Mouse (Mus musculus): Measurements from ENCODE around the gene Eps8l3.

Gene Eps8l3

DNA sequence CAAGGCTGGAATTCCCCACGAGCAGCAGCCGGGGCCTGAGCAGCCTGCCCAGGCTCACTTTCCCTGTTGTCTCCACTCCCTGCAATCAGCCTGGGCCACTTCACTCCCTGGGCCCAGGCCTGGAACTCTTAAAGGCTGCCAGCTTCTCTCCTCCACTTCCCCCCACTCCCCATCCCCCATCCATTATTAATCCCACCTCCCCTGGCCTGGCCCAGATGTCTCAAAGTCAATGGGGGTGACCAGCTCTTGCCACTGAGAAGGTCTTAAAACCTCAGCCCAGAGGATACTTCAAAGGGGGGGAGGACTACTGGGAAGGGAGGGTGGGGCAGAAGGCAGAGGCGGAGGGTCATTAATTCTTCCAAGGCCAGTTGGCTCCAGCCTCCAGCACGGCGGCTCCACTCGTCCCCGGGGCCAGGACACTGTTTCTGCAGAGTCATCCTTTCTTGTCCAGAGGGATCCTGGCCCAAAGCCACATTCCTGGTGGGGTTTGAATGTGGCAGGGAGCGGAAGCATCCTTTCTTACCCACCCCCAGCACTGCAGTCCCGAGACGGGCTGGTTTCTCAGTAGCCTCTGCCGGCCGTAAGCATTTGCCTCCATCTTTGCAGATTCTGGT, 26.5 kb upstream of the Eps8l3 start:
- in situ Hi-C loops (cut with MboI; ENCODE audit: unreplicated experiment in 2 of 2), result no loop called here

DNA sequence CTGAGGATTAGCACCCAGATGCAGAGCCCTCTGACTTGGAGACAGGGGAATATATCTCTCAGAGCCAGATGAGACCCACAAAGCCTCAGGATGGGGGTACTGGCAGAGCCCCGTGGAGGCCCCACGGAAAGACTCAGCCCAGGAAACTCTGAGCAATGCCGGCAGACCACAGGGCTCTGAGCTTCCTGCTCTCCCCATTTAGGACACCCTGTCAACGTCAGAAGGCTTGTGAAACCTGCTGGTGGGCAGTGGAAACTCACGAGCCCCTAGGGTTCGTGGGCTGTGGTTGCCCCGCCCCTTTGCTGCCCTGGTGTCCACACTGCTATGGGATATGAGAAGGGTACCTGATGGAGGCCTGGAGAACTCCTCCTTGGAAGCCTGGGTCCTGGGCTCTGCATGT, 24.2 kb upstream of the Eps8l3 start:
- in situ Hi-C loops (cut with MboI; ENCODE audit: unreplicated experiment in 2 of 2), result no loop called here

DNA sequence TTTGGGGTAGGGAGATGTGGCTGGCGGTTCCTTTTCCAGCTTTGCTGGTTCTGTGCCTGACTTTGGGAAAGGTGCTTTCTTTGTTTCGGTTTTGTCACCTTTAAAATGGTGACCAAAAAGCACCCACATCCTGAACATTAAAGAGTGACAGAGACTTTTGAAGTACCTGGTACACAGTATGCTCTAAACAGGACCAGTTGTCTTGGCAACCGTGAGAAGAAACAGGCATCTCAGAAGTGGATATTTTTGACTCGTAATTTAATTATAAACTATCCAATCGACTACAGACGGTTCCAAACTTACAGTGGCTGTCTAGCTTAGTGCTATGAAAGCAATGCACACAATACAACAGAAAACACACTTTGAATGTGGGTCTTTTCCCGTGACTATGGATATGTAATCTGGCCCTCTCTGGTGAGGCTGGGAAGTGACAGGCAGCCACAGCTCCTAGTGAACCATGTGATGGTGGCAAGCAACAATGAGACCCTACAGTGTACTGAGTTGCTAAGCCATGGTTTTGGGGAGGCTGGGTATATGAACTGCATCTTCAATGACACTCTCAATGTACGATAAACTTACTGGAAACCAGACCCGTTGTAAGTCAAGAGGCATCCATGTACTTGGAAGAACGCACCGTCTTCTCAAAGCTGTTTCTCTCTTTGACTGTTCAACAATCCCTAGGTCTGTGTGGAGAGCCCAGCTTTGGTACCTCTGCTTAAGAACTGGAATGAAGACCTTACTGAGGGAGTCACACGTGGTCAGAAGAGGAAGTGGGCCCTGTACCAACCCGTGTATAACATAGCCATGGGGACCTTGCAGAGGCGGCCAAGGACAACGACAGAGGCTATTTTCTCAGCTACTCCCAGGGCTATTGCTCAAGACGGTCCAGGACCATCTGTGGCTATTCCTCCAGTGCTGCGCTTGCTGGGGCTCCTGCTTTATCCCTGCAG, 23.5 kb upstream of the Eps8l3 start:
- in situ Hi-C loops (cut with MboI; ENCODE audit: unreplicated experiment in 2 of 2), result no loop called here

DNA sequence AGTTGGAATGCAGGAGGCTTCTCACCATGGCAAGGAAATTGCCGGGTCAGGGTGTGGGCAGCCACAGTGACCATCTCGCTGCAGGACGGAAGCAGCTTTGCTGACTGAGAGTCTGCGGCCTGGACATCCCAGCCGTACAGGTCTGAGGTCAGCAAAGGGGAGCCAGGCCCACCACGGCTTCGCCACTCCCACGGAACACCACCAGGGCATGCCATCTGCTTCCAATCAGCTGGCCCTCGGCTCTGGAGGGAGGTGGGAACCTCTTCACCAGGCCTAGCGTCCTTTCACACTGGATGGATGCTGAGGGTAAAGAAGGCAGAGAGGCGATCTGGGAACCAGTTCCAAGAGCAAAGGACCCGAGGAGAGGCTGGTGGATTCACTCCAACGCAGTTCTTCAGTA, 21.7 kb upstream of the Eps8l3 start:
- in situ Hi-C loops (cut with MboI; ENCODE audit: unreplicated experiment in 2 of 2), result no loop called here

DNA sequence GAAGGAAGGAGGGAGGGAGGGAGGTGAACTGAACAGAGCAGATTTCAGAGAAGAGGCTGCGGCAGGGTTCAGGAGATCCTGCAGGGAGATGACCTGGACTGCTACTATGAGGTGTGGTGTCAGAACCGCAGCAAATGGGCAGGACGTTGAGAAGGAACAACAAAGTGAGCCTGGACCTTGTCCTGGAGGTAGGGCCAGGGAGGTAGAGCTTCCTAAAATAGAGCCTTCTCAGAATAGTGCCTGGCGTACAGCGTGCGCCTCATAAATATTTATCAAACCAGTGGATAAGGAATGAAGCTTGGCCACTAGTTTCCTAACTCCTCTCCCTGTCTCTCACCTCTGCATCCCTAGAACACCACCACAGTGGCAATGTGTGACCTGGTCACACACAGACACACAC, 19.4 kb upstream of the Eps8l3 start:
- in situ Hi-C loops (cut with MboI; ENCODE audit: unreplicated experiment in 2 of 2), result no loop called here

DNA sequence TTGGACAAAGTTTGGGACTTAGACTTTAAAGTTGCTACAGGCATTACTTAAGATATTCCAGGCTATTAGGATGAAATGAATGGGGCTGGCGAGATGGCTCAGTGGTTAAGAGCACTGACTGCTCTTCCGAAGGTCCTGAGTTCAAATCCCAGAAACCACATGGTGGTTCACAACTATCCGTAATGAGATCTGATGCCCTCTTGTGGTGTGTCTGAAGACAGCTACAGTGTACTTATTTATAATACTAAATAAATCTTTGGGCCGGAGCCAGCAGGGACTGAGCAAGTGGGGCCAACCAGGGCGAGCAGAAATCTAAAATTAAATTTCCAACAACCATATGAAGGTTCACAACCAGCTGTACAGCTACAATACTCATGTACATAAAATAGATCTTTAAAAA, 15.5 kb upstream of the Eps8l3 start:
- in situ Hi-C loops (cut with MboI; ENCODE audit: unreplicated experiment in 2 of 2), result loop anchor here (5.0 kb wide), 7 partner anchors 44 to 286 kb away; partner anchors contain the start of genes Ahcyl1 (in 2 of the 2) and Gnai3 (in 1 of the 2)

DNA sequence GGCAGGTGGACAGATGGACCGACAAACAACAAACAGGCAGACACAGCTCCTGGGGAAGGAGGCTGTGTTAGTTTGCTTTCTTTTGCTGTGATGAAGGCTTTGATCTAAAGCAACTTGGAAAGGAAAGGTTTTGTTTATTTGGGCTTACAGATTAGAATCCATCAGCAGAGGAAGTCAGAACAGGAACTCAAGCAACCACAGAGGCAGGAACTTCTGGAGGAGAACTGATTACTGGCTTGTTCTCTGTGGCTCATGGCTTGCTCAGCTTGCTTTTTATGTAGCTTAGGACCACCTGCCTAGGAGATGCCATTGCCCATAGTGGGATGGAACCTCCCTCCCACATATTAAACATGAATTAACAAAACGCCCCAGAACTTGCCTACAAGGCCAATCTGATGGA, 14.6 kb upstream of the Eps8l3 start:
- in situ Hi-C loops (cut with MboI; ENCODE audit: unreplicated experiment in 2 of 2), result loop anchor here (5.0 kb wide), 7 partner anchors 45 to 285 kb away; partner anchors contain the start of genes Ahcyl1 (in 2 of the 2) and Gnai3 (in 1 of the 2)

DNA sequence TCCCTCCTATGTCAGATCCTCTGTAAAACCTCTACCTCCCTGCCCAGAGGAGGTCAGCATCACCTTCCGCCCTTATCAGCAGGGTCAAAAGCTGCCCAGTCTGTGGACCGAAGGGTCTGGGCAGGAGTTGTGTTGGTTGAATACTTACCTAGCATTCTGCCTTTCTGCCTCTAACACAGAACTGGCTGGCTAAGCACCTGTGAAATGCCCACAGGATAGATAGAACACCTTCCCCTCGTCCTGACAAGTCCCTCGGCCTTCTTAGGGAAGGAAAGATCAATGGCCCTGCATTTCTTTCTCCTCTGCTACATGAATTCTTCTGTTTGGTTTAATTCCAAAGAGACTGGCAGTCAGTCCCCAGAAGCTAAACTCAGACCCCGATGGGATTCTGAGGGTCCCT, 13.6 kb upstream of the Eps8l3 start:
- in situ Hi-C loops (cut with MboI; ENCODE audit: unreplicated experiment in 2 of 2), result loop anchor here (5.0 kb wide), 7 partner anchors 46 to 284 kb away; partner anchors contain the start of genes Ahcyl1 (in 2 of the 2) and Gnai3 (in 1 of the 2)

DNA sequence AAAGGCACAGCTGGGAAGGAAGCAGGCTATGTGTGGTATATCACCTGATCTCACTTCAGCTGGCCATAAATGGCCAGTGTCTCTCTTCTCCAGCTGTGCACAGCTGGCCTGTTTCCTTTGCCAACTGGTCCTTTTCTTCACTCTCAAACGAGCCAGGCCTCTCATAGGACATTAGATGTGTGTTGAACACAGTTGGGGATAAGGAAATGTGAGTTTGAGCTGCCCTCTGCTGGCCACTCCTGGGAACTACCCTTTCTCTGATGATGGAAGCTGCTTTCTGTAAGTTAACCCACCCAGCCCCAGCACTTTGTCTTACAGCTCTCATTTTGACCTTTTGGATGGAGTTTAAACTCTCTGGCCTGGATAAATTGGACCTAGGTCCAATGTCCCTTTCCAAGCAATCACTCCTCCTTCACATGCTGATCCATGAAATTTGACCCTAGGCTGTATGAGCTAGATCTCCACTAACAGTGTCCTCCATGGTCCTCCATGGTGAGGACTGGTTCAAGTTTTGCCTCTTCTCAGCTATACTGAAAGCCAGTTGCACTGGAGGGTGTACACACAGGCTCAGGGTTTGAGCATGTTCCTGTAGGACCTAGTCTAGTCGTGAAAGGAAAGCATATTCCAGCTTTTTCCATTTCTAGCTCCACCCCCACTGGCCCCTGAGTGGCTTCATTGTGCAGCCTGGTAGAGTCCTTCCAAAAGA, 13.0 kb upstream of the Eps8l3 start:
- in situ Hi-C loops (cut with MboI; ENCODE audit: unreplicated experiment in 2 of 2), result loop anchor here (5.0 kb wide), 7 partner anchors 47 to 283 kb away; partner anchors contain the start of genes Ahcyl1 (in 2 of the 2) and Gnai3 (in 1 of the 2)

DNA sequence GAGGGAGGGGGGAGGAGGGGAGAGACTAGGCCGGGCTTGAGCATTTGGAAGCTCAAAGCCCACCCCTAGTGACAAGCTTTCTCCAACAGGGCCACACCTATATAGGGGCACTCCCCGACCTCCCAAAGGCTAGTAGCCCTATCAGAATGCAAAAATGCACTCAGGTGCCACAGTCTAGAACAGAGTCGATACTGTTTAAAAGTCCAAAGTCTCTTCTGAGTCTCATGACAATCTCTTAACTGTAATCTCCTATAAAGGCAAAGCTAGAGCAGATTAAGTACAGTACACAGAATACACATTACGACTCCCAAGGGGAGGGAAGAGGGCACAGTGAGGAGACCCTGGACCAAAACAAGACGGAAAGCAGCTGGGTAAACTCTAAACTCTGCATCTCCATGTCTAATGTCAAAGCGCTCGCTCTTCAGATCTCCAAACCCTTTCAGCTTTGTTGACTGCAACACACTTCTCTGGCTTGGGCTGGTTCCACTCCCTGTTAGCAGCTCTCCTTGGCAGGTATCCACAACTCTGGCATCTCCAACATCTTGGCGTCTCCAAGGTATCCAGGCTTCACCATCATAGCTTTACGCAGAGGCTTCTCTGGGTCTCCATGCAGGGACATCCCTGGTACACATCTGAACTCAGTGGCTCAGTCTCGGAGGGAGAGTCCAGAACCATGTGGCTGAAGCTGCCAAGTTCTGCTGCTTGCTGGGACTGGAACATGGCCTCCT, 11.5 kb upstream of the Eps8l3 start:
- in situ Hi-C loops (cut with MboI; ENCODE audit: unreplicated experiment in 2 of 2), result loop anchor here (5.0 kb wide), 3 partner anchors 197 to 282 kb away; partner anchors contain the start of gene Gnai3 (in 1 of the 2)

DNA sequence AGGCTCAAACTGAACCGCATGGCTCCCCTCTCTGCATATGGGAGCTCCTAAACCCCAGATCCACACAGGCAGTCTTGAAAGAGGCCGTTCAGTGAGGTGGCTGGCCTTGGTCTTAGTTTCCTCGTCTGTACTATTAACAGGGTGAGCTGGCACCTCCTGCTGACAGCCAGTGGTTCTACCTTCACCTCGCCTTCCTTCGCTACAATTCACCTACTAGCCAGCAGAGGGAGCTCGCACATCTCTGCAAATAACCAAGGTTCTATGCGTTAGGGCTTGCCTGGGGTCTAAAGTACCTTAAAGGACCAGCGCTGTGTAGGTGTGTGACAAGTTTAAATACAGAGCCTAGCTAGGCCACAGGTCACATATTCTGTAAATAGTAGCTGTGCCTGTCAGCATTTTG, 9.9 kb upstream of the Eps8l3 start:
- in situ Hi-C loops (cut with MboI; ENCODE audit: unreplicated experiment in 2 of 2), result loop anchor here (5.0 kb wide), 3 partner anchors 195 to 280 kb away; partner anchors contain the start of gene Gnai3 (in 1 of the 2)

DNA sequence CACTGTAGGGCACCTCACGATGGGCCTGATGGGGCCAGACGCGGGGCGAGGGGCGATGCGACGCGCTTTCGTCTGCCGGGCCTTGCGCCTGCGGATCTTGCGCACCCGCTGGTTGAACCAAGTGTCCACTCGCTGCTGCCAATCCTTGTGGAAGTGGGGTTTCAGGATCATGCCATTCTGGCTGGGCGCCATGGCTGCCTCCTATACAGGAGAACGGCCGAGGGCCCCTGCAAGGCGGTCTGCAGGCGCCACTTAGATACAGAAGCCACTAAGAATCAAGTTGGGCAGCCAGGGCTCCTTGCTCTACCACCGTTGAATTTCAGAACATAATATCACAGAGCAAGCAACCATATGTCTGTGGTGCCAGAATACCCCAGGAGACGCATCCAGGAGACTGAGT, 8.6 kb upstream of the Eps8l3 start:
- in situ Hi-C loops (cut with MboI; ENCODE audit: unreplicated experiment in 2 of 2), result loop anchor here (5.0 kb wide), 3 partner anchors 194 to 279 kb away; partner anchors contain the start of gene Gnai3 (in 1 of the 2)

DNA sequence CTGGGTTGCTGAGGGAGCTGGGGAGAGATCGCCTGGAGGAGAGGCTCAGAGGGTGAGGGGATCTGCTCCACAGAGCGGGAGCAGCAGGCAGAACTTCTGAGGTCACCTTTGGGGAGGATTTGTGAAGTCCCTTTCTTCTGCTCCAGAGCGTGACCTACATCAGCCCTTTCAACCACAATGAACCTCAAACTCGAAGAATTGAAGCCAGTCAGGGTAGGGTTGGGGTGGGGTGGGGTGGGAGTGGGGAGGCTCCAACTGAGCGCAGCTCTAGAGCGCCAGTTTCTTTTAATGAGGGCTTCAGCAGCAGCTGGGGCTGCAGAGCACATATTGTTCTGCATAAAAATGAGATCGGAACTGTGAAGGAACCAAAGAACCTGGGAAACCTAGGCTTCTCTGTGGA, 7.9 kb upstream of the Eps8l3 start:
- in situ Hi-C loops (cut with MboI; ENCODE audit: unreplicated experiment in 2 of 2), result loop anchor here (5.0 kb wide), 3 partner anchors 193 to 278 kb away; partner anchors contain the start of gene Gnai3 (in 1 of the 2)

DNA sequence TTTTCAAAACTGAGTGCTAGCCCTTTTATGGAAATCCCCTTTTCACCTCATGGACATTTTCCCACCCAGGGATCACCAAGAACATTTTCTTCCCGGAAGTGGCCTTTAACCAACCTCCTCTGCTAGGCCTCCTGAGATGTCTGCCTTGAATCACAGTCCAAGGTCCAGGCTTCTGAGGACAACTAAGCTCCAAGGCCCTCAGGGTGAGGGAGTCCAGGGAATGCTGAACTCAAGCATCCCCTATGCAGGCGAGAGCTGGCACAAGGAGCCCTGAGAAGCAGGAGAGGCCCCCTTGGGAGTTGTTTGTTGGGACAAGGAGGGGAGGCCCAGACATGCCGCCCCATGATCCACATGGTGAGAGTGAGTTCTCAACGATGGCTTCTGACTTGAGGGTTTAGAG, 7.1 kb upstream of the Eps8l3 start:
- in situ Hi-C loops (cut with MboI; ENCODE audit: unreplicated experiment in 2 of 2), result loop anchor here (5.0 kb wide), 3 partner anchors 192 to 277 kb away; partner anchors contain the start of gene Gnai3 (in 1 of the 2)

DNA sequence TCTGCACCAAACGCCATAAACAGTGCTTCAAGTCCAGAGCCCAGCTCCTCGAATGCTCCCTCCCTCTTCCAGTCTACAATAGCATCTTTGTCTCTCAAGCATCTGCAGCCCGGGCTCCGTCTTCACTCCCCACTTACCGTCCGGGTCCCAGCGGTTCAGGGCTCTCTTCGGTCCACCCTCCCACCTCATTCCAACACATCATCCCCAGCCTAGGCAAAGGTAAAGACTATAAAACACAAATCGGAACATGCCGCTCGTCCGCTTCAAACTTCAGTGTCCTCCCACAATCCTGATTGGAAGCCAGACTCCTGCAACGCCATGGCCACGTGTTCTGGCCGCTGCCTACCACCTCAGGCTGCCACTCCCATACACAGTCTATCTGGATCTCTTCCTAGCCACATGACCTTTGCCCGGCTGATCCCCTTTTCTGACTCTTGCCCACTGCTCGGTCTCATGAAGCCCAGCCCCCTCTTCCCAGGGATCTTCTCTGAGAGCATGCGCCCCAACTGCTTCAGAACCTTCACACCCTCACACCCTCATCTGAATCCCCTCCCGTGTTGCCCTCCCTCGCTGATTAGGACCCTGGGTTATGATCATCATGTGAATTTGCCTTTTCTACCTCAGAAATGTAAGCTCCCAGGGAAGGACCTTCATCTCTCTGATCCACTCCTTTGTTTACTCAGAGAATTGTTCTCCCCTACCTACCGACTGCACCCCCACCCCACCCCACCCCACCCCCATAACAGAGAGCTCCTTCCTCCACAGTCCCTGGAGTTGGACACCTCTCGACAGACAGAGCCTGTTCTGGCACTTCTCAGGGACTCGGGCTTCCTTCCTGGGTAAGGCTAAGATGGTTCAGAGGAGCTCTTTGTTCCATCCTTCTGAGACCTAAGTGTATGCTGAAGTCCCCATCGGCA, 3.4 kb upstream of the Eps8l3 start:
- in situ Hi-C loops (cut with MboI; ENCODE audit: unreplicated experiment in 2 of 2), result no loop called here

DNA sequence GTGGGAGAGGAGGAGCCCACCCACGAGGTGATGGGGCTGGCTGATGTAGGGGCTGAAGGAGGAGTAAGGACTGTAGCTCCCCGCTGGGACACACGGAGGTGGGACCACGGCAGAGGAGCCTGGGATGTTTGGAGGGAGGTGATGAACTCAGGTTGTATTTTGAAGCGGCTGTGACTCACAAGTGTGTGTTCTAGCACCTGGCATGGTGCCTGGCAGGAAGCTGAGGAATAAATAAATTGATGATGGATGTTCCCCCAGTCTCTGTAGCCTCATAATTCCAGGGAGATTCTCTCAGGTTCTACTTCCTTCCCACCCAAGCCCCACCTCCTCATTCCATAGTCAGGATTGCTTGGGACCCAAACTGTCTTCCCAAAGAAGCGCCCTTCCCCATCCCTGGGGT, 1.8 kb upstream of the Eps8l3 start:
- in situ Hi-C loops (cut with MboI; ENCODE audit: unreplicated experiment in 2 of 2), result loop anchor here in 1 of 2 experiments (25.0 kb wide), 1 partner anchor 763 kb away; the partner anchor contains the start of gene Kcna2

DNA sequence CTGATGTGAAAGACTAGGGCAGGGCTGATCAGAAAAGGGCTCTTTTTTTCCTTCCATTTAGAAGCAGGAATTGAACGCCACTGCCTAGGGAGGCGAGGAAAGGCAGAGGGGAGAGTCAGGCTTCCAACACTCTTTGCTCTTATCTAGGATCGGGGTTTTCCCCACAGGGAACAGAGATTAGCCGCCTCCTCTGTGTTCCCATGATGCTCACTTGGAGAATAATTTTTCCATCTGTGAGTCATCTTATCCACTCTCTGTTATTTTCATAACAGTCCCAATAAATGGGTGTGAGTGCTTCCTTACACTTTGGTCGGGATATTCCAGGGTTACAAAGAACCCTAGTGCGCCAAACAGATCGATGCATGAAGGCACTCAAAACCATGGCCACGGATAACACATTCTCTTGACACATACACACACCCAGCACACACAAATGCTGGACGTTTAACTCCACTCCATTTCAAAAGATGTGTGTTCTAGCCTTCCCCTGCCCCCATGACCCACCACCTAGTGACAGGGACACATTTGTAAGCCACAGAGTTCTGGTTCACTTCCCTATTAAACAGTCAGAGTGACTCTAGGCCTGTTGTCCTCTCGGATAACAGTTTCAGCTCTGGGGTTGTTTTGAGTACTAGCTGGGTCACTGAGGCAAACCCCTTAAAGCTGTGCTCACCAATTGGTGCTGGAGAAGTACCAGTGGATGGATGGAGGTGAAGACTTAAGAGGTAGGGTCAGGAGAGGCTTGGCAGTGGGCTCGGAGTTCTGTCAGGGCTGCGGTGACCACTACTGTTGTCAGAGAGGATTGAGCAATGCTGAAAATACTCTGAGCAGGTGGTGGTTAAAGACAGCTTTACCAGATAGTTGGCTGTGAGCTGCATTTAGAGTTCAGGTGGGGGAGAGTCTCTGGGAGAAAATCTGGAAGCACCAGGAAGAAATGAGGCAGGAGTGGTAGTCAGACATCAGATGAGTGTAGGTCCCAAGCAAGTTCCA, 1.0 kb downstream of the Eps8l3 start:
- in situ Hi-C loops (cut with MboI; ENCODE audit: unreplicated experiment in 2 of 2), result loop anchor here in 1 of 2 experiments (25.0 kb wide), 1 partner anchor 766 kb away; the partner anchor contains the start of gene Kcna2

Measured in v-Abl transformed pro-B cells (cell line).